Mouse (Mus musculus) heart, embryonic 15.5 days (tissue): ENCODE measurements around the gene Smim4. TPM values are rescaled to one million over a fixed set of nuclear protein-coding genes. Genes with fewer than 3 reads are reported as not detected.
A peak's percentile ranks its signal among the peaks of the same experiment; 100 is the strongest.

ENCODE experiments used
- ATAC-seq: fragments of 200-750 bp; cut with Nextera tagmentation; replicated peaks from 2 replicates; pipeline ENCODE4 v1.8.0; 2017; ENCODE audit warnings: low read depth, moderate TSS enrichment; ENCODE audit not compliant: insufficient number of reproducible peaks, insufficient read depth, low FRiP score
- H3K27ac ChIP-seq: fragments of 300-500 bp; sonication (generic); 2 replicates; pipeline ENCODE4 v1.5.1; 2015; ENCODE audit warnings: mild to moderate bottlenecking, inconsistent platforms
- H3K27me3 ChIP-seq: fragments of 300-500 bp; sonication (generic); 2 replicates; pipeline ENCODE4 v1.6.1; 2015; ENCODE audit warnings: inconsistent platforms
- H3K36me3 ChIP-seq: fragments of 300-500 bp; sonication (generic); 2 replicates; pipeline ENCODE4 v1.6.1; 2015; ENCODE audit warnings: mild to moderate bottlenecking, inconsistent platforms
- H3K4me1 ChIP-seq: fragments of 300-500 bp; sonication (generic); replicated peaks from 2 replicates; pipeline ENCODE4 v1.6.1; 2015; ENCODE audit warnings: inconsistent platforms
- H3K4me2 ChIP-seq: fragments of 300-500 bp; sonication (generic); 2 replicates; pipeline ENCODE4 v1.6.1; 2015; ENCODE audit warnings: inconsistent platforms, mild to moderate bottlenecking, moderate library complexity
- H3K4me3 ChIP-seq: fragments of 300-500 bp; sonication (generic); 2 replicates; pipeline ENCODE4 v1.5.1; 2015; ENCODE audit warnings: mild to moderate bottlenecking, inconsistent platforms
- H3K9ac ChIP-seq: fragments of 300-500 bp; sonication (generic); 2 replicates; pipeline ENCODE4 v1.6.1; 2015; ENCODE audit warnings: mild to moderate bottlenecking, inconsistent platforms
- H3K9me3 ChIP-seq: fragments of 300-500 bp; sonication (generic); replicated peaks from 2 replicates; pipeline ENCODE4 v1.6.1; 2016; ENCODE audit warnings: inconsistent platforms
- WGBS: fragments of 180-500 bp; shearing (Covaris S2); methylation state at CpG from one replicate; pipeline ENCODE4 v1.1.7; 2015; ENCODE audit warnings: mixed read lengths; 5-methylcytosine and 5-hydroxymethylcytosine counted together
- polyA plus RNA-seq: library from polyadenylated mRNA; unstranded; fragments of >200 nt; fragmentation: Nextera tagmentation; extraction: Ambion mirVana; gene quantifications from 2 replicates; pipeline ENCODE4 v1.2.1, GENCODE M21; 2015

The Smim4 gene
- polyA plus RNA-seq, 1 experiment from 2014 or later: 94.1 TPM

- no peak overlapping the region for H3K9ac ChIP-seq
- no peak overlapping the region for H3K4me3 ChIP-seq
- H3K4me1 ChIP-seq: peaks cover 22% of the 10 kb centered on the region
- H3K27ac ChIP-seq: no peak overlapping the region
- H3K9me3 ChIP-seq: no peaks in the 10 kb centered on the region
- WGBS: 84% methylated on average over 9 of the region's 9 CpGs
- H3K36me3 ChIP-seq: peaks cover 84% of the 10 kb centered on the region
- no peaks in the 10 kb centered on the region for H3K27me3 ChIP-seq
- H3K4me2 ChIP-seq: no peak overlapping the region
- ATAC-seq: no peak
Measured at GRCm38 (mm10) chr14:31138897-31139429, 10.2 kb upstream of the Smim4 start.

- 88% methylated on average over 28 of the region's 35 CpGs for WGBS
- no peak for ATAC-seq
- Histone ChIP-seq H3K36me3 (peaks cover 79% of the 10 kb centered on the region), H3K4me2 (no peak overlapping the region), H3K27me3 (no peaks in the 10 kb centered on the region), H3K9ac (no peak overlapping the region), H3K9me3 (no peaks in the 10 kb centered on the region), H3K4me1 (peaks cover 28% of the 10 kb centered on the region), H3K4me3 (no peak overlapping the region), H3K27ac (peak overlapping the region; percentile 45; the same call in 1 of the 2 replicates)
Measured at GRCm38 (mm10) chr14:31138219-31138896, 9.6 kb upstream of the Smim4 start.

DNA sequence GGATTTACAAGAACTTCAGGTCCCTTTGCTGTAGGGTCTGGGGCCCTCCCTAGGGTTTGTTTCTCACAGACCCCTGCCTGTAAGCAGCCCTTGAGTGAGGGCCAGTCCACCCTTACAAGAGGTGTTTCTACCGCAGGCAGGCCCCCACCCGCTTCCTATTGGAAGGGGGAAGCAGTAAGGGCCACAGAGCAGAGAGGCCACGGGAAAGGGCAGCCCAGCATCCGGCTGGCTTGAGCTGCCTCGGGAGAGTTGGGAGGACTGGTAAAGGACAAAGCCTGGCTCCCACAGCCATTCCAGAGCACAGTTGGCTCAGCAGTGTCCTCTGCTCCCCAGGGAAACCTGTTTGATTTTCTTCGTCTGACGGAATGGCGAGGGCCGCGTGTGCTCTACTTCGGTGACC, 9.0 kb upstream of the Smim4 start:
- H3K4me2 ChIP-seq: no peak overlapping the region
- H3K27ac ChIP-seq: peak overlapping the region; percentile 45
- H3K36me3 ChIP-seq: peaks cover 73% of the 10 kb centered on the region
- peaks cover 34% of the 10 kb centered on the region for H3K4me1 ChIP-seq
- no peaks in the 10 kb centered on the region for H3K27me3 ChIP-seq
- H3K9ac ChIP-seq: no peak overlapping the region
- no peak for ATAC-seq
- no peaks in the 10 kb centered on the region for H3K9me3 ChIP-seq
- H3K4me3 ChIP-seq: no peak overlapping the region
- 74% methylated on average over 11 of the region's 11 CpGs for WGBS

DNA sequence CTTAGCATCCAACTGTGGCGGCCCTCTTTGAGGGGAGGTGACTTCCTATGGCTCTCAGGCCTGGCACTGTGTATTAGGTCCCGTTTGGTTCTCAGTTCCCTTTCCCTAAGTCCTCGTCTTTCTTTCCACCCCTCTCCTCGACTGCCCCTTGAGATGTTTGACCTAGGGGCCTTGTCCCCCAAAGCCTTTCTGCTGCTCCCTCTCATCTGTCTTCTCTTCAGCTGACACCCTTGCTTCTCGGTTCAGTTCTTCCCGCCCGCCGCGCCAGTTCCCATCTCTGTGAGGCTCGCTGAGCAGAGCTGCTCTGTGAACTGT, 8.5 kb upstream of the Smim4 start:
- Histone ChIP-seq H3K9ac (no peak overlapping the region), H3K4me3 (no peak overlapping the region), H3K4me2 (no peak overlapping the region), H3K4me1 (peaks cover 39% of the 10 kb centered on the region), H3K27me3 (no peaks in the 10 kb centered on the region), H3K36me3 (peaks cover 68% of the 10 kb centered on the region), H3K27ac (peak overlapping the region; percentile 45), H3K9me3 (no peaks in the 10 kb centered on the region)
- WGBS: 76% methylated on average over 10 of the region's 10 CpGs
- no peak for ATAC-seq

DNA sequence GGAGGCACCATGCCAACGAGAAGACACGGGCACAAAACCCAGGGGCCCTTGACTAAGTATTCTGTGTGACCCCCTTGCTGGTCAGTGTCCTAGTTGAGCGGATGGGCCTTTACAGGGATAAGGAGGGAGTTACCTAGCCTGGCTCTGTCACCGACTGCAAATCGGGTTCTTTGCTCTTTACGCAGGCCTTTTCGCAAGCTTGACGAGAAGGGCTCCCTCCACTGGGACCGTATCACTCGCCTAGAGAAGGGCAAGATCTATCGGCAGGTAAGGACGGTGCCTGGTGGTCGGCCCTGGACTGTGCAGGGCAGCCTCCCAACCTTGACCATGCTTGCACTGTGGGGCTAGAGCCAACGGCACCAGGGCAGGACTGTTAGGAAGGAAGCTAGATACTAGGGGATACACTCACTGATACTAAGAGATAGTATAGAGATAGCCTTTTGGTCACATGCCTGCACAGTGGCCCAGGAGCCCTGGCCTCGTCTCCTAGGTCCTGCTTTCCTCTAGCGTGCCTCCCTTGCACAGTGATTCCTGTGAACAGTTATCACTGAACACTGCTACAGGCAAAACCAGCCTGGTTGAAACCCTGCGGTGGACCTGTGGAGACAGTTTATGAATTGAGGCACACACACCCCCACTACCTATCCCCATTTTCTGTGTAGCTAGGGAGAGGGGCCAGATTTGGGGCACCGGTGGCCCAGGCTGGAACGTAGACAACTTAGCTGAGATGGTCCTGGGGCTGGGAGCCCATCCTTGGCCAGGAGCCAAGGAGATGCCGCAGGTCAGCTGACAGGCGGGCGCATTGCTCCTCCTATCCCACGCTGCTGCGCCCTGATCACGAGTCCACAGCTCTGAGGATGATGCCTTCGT, 7.9 kb upstream of the Smim4 start:
- peaks cover 45% of the 10 kb centered on the region for H3K4me1 ChIP-seq
- 81% methylated on average over 26 of the region's 26 CpGs for WGBS
- ATAC-seq: no peak
- no peak overlapping the region for H3K4me2 ChIP-seq
- no peak overlapping the region for H3K9ac ChIP-seq
- no peaks in the 10 kb centered on the region for H3K27me3 ChIP-seq
- H3K4me3 ChIP-seq: no peak overlapping the region
- H3K9me3 ChIP-seq: no peaks in the 10 kb centered on the region
- peaks cover 62% of the 10 kb centered on the region for H3K36me3 ChIP-seq
- H3K27ac ChIP-seq: peak overlapping the region; percentile 45; the same call in 1 of the 2 replicates

GRCm38 (mm10) chr14:31135495-31136410, 7.0 kb upstream of the Smim4 start:
- Histone ChIP-seq H3K4me2 (no peak overlapping the region), H3K4me3 (no peak overlapping the region), H3K27me3 (no peaks in the 10 kb centered on the region), H3K9me3 (no peaks in the 10 kb centered on the region), H3K27ac (no peak overlapping the region), H3K4me1 (peaks cover 47% of the 10 kb centered on the region), H3K36me3 (peaks cover 54% of the 10 kb centered on the region), H3K9ac (no peak overlapping the region)
- 92% methylated on average over 34 of the region's 34 CpGs for WGBS
- ATAC-seq: no peak

DNA sequence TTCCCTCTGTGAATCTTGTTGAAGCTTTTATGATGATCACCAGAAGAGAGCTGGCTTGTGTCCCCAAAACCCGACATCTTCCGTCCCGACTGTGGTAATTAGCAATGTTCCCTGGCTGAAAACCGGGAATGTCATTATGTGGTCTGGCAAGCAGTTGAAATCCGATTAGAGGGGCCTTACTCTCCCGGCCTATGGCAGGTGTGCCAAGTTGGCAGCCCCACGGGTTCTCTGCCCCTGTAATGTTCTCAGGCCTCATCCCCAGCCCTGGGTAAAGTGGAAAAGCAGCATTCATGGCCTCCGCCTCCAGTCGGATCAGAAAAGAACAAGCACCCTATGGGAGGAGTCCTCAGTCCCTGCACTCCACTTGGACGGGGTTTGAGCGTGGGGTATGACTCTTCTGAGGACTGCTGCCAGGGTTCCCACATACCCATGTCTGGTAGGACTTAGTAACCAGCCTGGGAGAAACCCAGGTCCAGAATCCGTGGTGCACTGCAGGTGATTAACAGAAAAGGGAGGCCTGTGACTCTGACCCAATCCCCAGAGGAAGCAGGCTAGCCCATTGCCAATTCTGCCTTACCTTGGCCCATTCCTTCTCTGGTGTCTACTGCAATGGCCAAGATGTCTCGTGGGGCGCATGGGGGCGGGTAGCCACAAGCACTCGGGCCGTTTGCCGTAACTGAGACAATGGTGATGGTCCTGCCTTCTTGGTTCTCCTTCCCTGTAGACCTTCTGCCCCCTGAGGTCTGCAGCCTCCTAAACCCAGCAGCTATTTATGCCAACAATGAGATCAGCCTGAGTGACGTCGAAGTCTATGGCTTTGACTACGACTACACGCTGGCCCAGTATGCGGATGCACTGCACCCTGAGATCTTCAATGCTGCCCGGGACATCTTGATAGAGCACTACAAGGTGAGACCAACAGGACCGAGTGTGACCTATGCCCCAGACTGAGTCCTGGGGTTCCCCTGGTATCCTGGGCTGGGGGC, 5.6 kb upstream of the Smim4 start:
- peaks cover 41% of the 10 kb centered on the region for H3K36me3 ChIP-seq
- H3K4me1 ChIP-seq: peaks cover 58% of the 10 kb centered on the region
- no peak overlapping the region for H3K9ac ChIP-seq
- WGBS: 76% methylated on average over 25 of the region's 25 CpGs
- no peaks in the 10 kb centered on the region for H3K9me3 ChIP-seq
- 0 out of 2 replicates have a peak overlapping the region, but pooled peaks have one; percentile 87 for H3K4me2 ChIP-seq
- no peak overlapping the region for H3K4me3 ChIP-seq
- H3K27me3 ChIP-seq: no peaks in the 10 kb centered on the region
- no peak for ATAC-seq
- peak overlapping the region; percentile 56 for H3K27ac ChIP-seq

DNA sequence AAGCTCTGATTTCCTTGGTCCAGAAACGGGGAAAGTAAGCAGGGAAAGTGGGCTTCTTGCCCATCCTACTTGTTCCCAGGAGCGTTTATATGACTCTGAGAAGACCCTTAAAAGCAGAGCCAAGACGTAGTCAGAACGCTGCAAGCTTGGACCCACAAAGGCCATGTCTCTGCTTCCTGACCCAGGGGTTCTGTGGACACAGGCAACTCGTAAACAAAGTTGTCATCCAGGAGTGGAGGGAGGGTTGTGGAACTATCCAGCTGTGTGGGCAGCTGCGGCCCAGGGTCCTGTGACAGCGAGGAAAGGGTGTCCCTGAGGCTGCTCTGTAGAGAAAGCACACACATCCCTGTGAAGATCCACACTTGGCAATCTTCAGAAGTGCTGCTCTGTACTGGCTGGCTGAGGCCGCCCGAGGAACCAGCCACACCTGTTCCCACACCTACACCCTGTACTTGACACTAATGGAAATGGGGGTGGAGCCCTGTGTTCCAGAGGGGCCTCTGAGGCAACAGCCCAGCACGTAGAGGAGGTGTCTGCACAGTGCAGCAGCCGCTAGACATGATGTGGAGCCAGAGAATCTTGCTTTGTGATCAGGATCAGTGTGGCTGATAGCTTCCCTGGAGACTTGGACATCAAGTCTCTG, 4.4 kb upstream of the Smim4 start:
- Histone ChIP-seq H3K27me3 (no peaks in the 10 kb centered on the region), H3K9ac (peak overlapping the region; percentile 33; the same call in 1 of the 2 replicates)
- 51% methylated on average over 11 of the region's 11 CpGs for WGBS

GRCm38 (mm10) chr14:31132491-31132975, 3.8 kb upstream of the Smim4 start:
- peak overlapping the region; percentile 89 for H3K9ac ChIP-seq

More for the DNA sequence above, 4.4 kb upstream of the Smim4 start:
- H3K4me3 ChIP-seq: peak overlapping the region; percentile 5; the same call in 1 of the 2 replicates
- peaks cover 31% of the 10 kb centered on the region for H3K36me3 ChIP-seq
- no peaks in the 10 kb centered on the region for H3K9me3 ChIP-seq
- peak overlapping the region; percentile 56 for H3K27ac ChIP-seq
- ATAC-seq: no peak
- peak overlapping the region; percentile 87 for H3K4me2 ChIP-seq
- H3K4me1 ChIP-seq: peaks cover 53% of the 10 kb centered on the region

More at GRCm38 (mm10) chr14:31132491-31132975, 3.8 kb upstream of the Smim4 start:
- Histone ChIP-seq H3K4me2 (peak overlapping the region; percentile 87), H3K27ac (peak overlapping the region; percentile 88; the same call in 1 of the 2 replicates), H3K27me3 (no peaks in the 10 kb centered on the region), H3K4me3 (peak overlapping the region; percentile 92), H3K4me1 (peaks cover 50% of the 10 kb centered on the region), H3K36me3 (peaks cover 27% of the 10 kb centered on the region), H3K9me3 (no peaks in the 10 kb centered on the region)
- no peak for ATAC-seq
- 77% methylated on average over 7 of the region's 7 CpGs for WGBS
